Mouse (Mus musculus) Patski (cell line): ENCODE data around the gene Dguok. TPM values are rescaled to one million over a fixed set of nuclear protein-coding genes. Genes with fewer than 3 reads are reported as not detected.
A peak's percentile ranks its signal among the peaks of the same experiment; 100 is the strongest.

Experiments used
- ATAC-seq: fragments of 100-300 bp; one replicate; pipeline ENCODE4 v1.8.0; 2021
- CTCF ChIA-PET: fragments of 350-600 bp; sonication (Branson Sonifier 250); formaldehyde crosslinking; loops from one replicate; lab custom pipeline; 2022; ENCODE audit warnings: inconsistent platforms; lab: Charles Lee
- POLR2A ChIA-PET: fragments of 350-600 bp; sonication (Branson Sonifier 250); formaldehyde crosslinking; loops from one replicate; lab custom pipeline; 2022; ENCODE audit warnings: antibody characterized with exemption, inconsistent platforms; lab: Charles Lee
- DNase-seq: peaks from one replicate; pipeline ENCODE4 v3.0.0-alpha.2; 2011; ENCODE audit warnings: low read depth, low spot score
- H3K27me3 ChIP-seq: fragments of 371-371 bp; one replicate; pipeline ENCODE4 v1.5.1; 2021
- CTCF ChIP-seq: fragments of 100-300 bp; IDR thresholded peaks from one replicate; pipeline ENCODE4 v1.5.1; 2021
- in situ Hi-C: fragments of 300-500 bp; cut with MboI; formaldehyde crosslinking; loops from 3 replicates; pipeline ENCODE4 v1.11.1; 2018; ENCODE audit warnings: low pct_unique_long_range_greater_than_20kb, mixed read lengths
- polyA plus RNA-seq: library from polyadenylated mRNA; unstranded; gene quantifications from one replicate; pipeline ENCODE4 v1.2.3, GENCODE M21; 2021

Gene Dguok
- 42.2 TPM for polyA plus RNA-seq

DNA sequence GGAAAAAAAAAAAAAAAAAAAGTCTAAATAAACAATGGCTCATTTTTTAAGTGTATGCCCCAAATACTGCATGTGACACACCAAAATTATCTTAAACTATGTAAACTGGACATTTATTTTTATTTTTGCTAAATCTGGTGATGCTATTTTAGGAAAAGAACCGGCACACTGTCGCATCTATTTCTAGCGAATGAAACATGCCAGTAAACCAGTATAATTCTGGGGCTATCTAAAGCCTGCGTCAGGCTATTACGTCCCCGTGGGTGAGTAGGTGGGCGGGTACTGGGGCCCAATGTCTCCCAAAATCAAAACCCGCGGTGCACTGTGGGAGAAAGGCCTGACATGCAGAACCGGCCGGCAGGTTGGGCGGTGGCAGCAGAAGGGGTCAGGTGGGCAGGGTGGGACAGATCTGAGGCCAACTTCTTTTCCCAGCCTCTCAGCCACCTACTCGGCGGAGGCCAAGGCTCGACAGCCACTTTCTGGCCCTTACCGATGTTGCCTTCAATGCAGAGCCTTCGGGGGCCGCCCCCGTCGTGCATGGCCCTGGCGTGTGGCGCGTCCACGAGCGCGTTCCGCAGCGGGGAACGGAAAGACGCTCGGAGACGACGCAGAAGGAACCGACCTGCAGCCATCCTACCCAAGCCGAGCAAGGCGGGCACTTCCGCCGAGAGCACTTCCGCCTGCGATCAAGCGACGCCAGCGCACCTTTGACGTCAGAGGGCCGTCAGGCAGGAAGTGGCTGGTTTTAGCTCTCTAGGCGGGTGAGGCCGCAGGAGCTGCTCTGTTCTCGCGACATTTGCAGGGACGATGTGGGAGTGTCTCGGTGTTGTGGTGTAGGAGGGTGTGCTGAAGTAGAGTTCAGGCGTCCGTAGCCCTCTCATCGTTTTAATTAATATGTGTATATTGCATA, at the start of gene Dguok:
TSS of gene Dguok (minus strand) at position 712 of the 910 bp plus-strand sequence.
- ATAC-seq (peak; percentile 89), DNase-seq (peak; percentile 88)
- ChIA-PET POLR2A (interaction anchor here (1.3 kb wide), 1 partner anchor 67 kb away, joined by 3 read pairs; no protein-coding TSS in a partner anchor), CTCF (interaction anchor here (1.0 kb wide), 1 partner anchor 190 kb away, joined by 3 read pairs; no protein-coding TSS in a partner anchor)
- H3K27me3 ChIP-seq, result no peaks in the 10 kb centered on the region
- TF ChIP-seq CTCF, result no peak
- in situ Hi-C loops, result no loop called here

DNA sequence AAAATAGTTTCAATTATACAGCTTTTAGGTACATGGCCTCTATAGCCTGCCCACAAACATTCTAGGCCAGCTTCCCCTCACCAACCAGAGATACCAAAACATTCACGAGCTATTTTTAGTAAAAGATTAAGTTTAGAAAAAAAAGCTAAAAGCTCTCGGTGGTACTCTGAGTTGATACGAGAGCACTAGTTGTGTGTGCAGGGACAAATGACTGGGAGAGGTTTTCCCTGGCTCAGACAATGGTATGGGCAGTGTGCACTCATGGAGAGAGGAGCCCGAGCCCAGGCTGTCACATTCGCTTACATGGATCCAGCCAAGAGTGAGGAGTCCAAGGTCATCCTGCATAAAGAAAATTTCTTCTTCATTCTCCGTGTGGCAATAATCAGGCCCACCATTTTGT, 49.2 kb upstream of the Dguok start:
- in situ Hi-C loops, result no loop called here
- ChIA-PET POLR2A (no interaction called here), CTCF (no interaction called here)
- DNase-seq (no peak), ATAC-seq (no peak)
- no peak for TF ChIP-seq CTCF
- H3K27me3 ChIP-seq, result no peaks in the 10 kb centered on the region

DNA sequence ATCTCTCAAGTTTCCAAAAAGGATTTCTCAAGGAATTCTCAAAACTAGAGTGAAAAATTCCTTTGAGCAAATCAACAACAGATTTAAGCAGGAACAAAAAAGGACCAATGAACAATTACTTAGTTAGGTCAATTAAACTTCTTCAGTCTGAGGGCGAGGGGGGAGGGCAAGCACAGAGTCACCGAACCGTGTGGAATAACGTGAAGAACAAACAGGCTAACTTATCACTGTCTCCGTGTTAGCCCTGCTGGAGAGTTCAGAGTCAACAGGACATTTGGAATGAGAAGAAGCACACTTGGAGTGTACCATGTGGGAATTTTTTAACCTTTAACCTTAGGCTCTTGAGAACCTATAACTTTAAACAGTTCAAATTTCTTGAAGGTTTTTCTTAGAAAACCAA, 41.6 kb upstream of the Dguok start:
- ATAC-seq (no peak), DNase-seq (no peak)
- CTCF ChIA-PET, result no interaction called here
- POLR2A ChIA-PET, result no interaction called here
- in situ Hi-C loops, result no loop called here
- H3K27me3 ChIP-seq, result no peaks in the 10 kb centered on the region
- TF ChIP-seq CTCF, result no peak

DNA sequence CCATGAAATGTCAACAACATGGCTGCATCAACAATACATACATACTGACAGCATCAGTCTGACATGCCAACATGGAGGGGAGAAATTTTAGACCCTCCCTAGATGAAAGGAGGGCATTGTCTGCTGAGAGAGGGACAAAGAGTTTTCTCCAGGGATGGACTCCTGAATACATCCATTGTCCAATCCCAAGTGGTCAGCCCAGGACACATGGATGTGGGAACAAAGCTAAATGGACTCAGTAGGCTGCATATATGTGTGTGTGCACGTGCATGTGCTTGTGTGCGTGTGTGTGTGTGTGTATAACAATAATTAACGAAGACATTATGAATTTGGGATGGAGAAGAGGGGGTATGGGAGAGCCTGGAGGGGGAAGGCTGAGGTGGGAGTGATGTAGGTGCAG, 39.0 kb upstream of the Dguok start:
- POLR2A ChIA-PET, result interaction anchor here (0.6 to 0.7 kb wide), 2 partner anchors 22 to 183 kb away, joined by 3 read pairs; no protein-coding TSS in a partner anchor
- in situ Hi-C loops, result no loop called here
- DNase-seq (no peak), ATAC-seq (no peak)
- TF ChIP-seq CTCF, result no peak
- CTCF ChIA-PET, result no interaction called here
- H3K27me3 ChIP-seq, result no peaks in the 10 kb centered on the region

DNA sequence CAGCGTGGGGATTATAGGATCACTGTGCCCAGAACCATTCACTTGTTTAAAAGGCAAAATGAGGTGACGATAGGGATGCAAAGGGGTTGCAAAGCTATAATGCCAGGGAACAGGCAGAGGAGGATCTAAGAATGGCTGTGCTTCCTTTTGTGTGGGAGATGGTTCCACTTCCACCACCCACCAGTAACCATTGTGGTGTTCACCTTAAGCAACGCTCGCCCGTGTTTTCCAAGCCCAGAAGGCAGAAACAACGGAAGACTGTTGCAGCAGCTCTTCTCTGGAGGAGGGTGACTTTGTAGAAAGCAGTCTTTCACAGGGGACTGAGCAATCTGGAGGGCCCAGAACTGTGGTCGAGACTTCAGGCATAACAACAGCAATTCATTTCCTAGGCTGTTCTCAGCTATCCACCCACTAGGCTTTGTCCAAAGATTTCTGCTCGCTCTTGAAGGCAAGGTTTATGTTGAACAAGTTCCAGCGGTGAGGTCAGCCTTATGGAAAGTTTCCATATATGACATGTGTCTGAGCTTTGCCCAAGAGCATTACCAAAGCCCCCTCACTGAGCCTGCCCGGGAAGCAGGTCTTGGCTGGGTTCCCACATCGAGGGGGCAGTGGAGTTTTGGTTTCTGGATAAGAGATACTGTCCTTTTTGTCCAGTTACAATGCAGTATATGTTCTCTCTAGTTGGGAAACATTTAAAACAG, 35.1 kb upstream of the Dguok start:
- ChIA-PET POLR2A (no interaction called here), CTCF (interaction anchor here (1.3 kb wide), 2 partner anchors 20 kb away, joined by 3 read pairs; no protein-coding TSS in a partner anchor)
- in situ Hi-C loops, result no loop called here
- DNase-seq (peak; percentile 44), ATAC-seq (no peak)
- no peak for TF ChIP-seq CTCF
- H3K27me3 ChIP-seq, result no peaks in the 10 kb centered on the region

DNA sequence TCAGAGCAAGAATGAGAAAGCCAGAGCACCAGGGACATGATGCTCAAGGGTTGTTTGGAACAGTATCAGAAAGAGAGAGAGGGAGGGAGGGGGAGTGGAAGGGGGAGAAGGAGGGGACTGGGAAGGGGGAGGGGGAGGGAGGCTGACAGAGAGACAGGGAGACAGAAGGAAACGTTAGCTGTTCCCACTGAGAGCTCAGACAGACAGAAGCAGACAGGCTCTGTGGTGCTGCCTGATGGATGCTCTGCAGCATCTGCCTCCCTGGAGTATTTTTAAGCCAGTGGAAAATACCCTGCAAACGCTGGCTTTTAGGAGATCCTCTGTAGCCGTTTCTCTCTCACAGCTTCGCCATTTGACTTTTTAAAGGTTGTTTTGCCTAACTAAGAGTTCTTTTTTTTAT, 33.2 kb upstream of the Dguok start:
- POLR2A ChIA-PET, result interaction anchor here (1.2 kb wide), 1 partner anchor 22 kb away, joined by 3 read pairs; no protein-coding TSS in a partner anchor
- ATAC-seq, result no peak

DNA sequence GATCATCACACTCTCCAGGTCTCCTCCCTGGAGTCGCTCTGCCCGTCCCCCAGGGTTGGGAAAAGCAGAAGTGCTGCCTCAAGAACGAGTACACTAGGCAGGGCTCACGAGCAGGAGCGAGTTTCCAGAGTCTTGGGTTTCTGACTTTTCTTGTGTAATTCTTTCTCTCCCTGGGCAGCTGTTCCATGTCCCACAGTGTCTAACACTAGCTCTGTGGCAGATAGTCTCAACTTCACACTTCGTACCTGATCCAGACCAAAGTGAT, 30.0 kb upstream of the Dguok start:
- in situ Hi-C loops, result no loop called here
- TF ChIP-seq CTCF, result no peak
- DNase-seq, result no peak
- ATAC-seq, result no peak
- ChIA-PET CTCF (interaction anchor here (1.4 kb wide), 2 partner anchors 25 to 46 kb away, joined by 3 to 5 read pairs; no protein-coding TSS in a partner anchor), POLR2A (no interaction called here)
- H3K27me3 ChIP-seq, result no peaks in the 10 kb centered on the region

More for the DNA sequence above, 33.2 kb upstream of the Dguok start:
- H3K27me3 ChIP-seq, result no peaks in the 10 kb centered on the region
- DNase-seq, result no peak
- CTCF ChIA-PET, result no interaction called here
- TF ChIP-seq CTCF, result no peak
- in situ Hi-C loops, result no loop called here

DNA sequence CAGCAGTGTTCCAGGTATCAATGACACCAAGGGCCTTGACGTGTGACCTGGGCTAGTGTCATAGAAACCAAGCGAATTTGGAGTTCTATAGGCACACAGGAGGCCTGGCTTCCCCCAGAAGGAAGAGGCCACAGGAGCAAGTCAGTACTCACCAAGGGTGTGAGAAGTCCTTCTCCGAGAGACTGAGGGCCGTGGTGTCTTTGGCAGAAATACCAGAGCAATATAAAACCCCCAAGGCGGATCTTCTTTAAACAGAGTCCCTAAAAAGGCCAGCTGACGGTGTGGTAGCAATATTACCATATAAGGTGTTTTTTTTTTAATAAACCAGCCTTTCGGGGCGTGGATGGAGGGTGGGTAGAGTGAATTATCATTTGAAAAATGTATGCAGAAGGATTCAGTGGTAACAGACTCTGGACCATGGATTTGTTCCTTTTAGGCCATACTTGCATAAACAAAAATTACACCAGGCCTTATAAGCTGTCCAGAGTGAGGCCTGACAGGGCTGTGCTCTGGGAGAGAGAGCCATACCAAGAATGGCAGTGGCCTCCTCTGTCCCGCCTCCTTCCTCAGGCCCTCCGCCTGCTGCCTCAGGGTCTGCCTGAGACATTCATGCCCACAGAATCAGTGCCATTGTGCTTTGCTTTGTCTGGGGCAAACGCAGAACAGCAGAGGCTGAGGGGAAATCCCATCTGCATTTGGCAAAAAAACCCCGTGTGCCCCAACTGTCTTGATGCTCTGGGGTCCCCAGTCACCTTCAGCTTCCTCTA, 29.4 kb upstream of the Dguok start, which contains the start of gene Actg2:
TSS of gene Actg2 (minus strand) at position 238 of the 767 bp plus-strand sequence.
- TF ChIP-seq CTCF, result no peak
- ChIA-PET CTCF (no interaction called here), POLR2A (no interaction called here)
- ATAC-seq (no peak), DNase-seq (no peak)
- in situ Hi-C loops, result no loop called here
- no peaks in the 10 kb centered on the region for H3K27me3 ChIP-seq

DNA sequence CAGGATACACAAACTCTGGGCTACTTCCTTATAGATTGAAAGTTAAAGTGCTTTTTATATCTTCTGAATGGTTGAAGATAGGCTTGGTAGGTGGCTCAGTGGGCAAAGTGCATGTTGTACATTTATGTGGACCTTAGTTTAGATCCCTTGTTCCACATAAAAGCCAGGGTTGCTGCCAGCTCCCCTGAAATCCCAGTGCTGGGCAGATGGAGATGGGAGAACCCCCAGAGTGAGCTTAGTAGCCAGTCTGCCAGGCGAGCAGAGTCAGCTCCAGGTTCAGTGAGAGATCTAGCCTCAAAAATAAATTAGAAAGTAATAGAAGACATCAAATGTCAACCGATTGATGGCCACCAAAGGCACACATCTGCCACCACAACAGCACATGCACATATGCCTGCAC, 25.8 kb upstream of the Dguok start:
- TF ChIP-seq CTCF, result no peak
- DNase-seq (no peak), ATAC-seq (no peak)
- CTCF ChIA-PET, result no interaction called here
- peaks cover 5% of the 10 kb centered on the region for H3K27me3 ChIP-seq
- in situ Hi-C loops, result no loop called here
- POLR2A ChIA-PET, result no interaction called here

DNA sequence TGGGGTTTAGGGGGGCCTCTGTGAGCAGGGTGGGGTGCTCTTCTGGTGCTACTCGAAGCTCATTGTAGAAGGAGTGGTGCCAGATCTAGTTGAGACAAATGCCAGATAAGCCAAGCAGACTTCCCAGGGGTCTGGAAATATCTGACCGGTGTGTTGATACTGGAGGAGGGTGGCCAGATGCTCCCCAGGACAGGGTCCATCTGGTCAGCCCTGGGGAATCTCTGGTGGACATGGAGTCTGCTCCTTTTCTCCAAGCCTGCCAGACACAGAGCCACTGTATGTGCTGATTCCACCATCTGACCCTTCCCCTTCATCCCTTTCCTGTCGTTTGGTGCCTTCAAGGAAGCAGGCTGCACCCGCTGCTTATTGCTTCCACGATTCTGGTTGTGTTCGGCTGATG, 16.4 kb upstream of the Dguok start:
- POLR2A ChIA-PET, result no interaction called here
- in situ Hi-C loops, result no loop called here
- TF ChIP-seq CTCF, result no peak
- no peaks in the 10 kb centered on the region for H3K27me3 ChIP-seq
- CTCF ChIA-PET, result no interaction called here
- DNase-seq (no peak), ATAC-seq (no peak)
